Comparison of ENCODE assay signal across 22 mouse cellular contexts in genomic region chr5:26671478-26671877, GRCm38 (mm10).
DNase-seq lines count a peak whose midpoint lies in the region; TF ChIP-seq lines count a peak whose summit lies in the region.
"Had no signal": no experiment of that assay in that cellular context is flagged by ENCODE, and none has a peak within 500 bp of the region (broad histone marks: within the 10 kb centered on the region; RNA-seq: fewer than 3 reads in every experiment).

No protein-coding gene starts in this region.

- 74% methylated on average over 1 of the region's 1 CpGs for WGBS in midbrain, embryonic 10.5 days

- TF ChIP-seq EP300 in ES-Bruce4 (IDR thresholded peaks at IDR 0.05; ENCODE audit: insufficient read depth, low read depth, low read length), result 0 out of 2 replicates have a peak, but pooled peaks have one; percentile 13

- H3K27ac ChIP-seq in ES-Bruce4 (ENCODE audit: insufficient read depth, low read length) (no peak overlapping the region), ES-E14 (ENCODE audit: insufficient read depth, low read depth, low read length, poor library complexity, severe bottlenecking) (no peak overlapping the region)
- H3K27ac ChIP-seq in midbrain, embryonic 10.5 days (replicated peaks), result no peak overlapping the region
- H3K27ac ChIP-seq: embryonic facial prominence, embryonic 13.5 days; embryonic facial prominence, embryonic 15.5 days; forebrain, embryonic 10.5 days; forebrain, embryonic 12.5 days had no signal

- H3K36me3 ChIP-seq in ES-Bruce4 (ENCODE audit: control insufficient read depth, insufficient read depth, low read length, poor library complexity, severe bottlenecking) (no peaks in the 10 kb centered on the region), ES-E14 (ENCODE audit: control insufficient read depth, insufficient read depth, low read length, poor library complexity, severe bottlenecking) (no peaks in the 10 kb centered on the region)
- no peaks in the 10 kb centered on the region for H3K36me3 ChIP-seq in midbrain, embryonic 10.5 days
- H3K36me3 ChIP-seq: embryonic facial prominence, embryonic 13.5 days; embryonic facial prominence, embryonic 15.5 days; forebrain, embryonic 10.5 days; forebrain, embryonic 12.5 days had no signal

- TF ChIP-seq CTCF in ES-Bruce4 (IDR thresholded peaks at IDR 0.05; ENCODE audit: low read depth, low read length), result no peak

- H3K4me3 ChIP-seq in ES-Bruce4 (ENCODE audit: low read depth, low read length) (no peak overlapping the region), ES-E14 (ENCODE audit: insufficient read depth in 1 of 2, low read depth in 1 of 2, low read length in 2 of 2, poor library complexity in 1 of 2, severe bottlenecking in 1 of 2) (no peak overlapping the region)
- no peak overlapping the region for H3K4me3 ChIP-seq in midbrain, embryonic 10.5 days
- H3K4me3 ChIP-seq: embryonic facial prominence, embryonic 13.5 days; embryonic facial prominence, embryonic 15.5 days; erythroblast, embryonic 14.5 days; forebrain, embryonic 10.5 days; forebrain, embryonic 12.5 days had no signal

- no peak for DNase-seq in ES-E14 (ENCODE audit: low read depth, low spot score)
- DNase-seq in ZHBTc4 (ENCODE audit: low read depth, low spot score), result peak; percentile 41
- no peak for DNase-seq in midbrain, embryonic 10.5 days (ENCODE audit: low spot score)
- DNase-seq in ovary, postnatal 36 days (ENCODE audit: low spot score), result no peak
- DNase-seq: adrenal gland, adult 2 months; adrenal gland, postnatal 10 days; adrenal gland, postnatal 25 days; B cell, adult 2 months; cerebellum, adult 11 months; cerebellum, adult 18-20 months; cerebellum, adult 8-10 months; cerebellum, adult 9-11 months; cerebellum, postnatal 14 days; cerebellum, postnatal 36 days; embryo, embryonic 11 days had no signal

- H3K9ac ChIP-seq in ES-Bruce4 (ENCODE audit: low read depth, poor library complexity, severe bottlenecking) (no peak overlapping the region), ES-E14 (ENCODE audit: insufficient read depth, low read depth, low read length, poor library complexity, severe bottlenecking) (no peak overlapping the region)
- H3K9ac ChIP-seq: embryonic facial prominence, embryonic 13.5 days; embryonic facial prominence, embryonic 15.5 days; forebrain, embryonic 12.5 days had no signal

- in situ Hi-C loops in ES-E14 (cut with MboI; ENCODE audit: low sequenced_read_pairs in 2 of 2, unreplicated experiment in 2 of 2), result no loop called here

- no peaks in the 10 kb centered on the region for H3K4me1 ChIP-seq in ES-Bruce4 (ENCODE audit: control insufficient read depth, insufficient read depth, low read length)
- H3K4me1 ChIP-seq in ES-E14 (ENCODE audit: control insufficient read depth in 2 of 2, insufficient read depth in 2 of 2, low read length in 2 of 2, poor library complexity in 1 of 2), result peaks cover 0 to 1% of the 10 kb centered on the region in 2 experiments; a peak in 1 of 4 replicates
- no peaks in the 10 kb centered on the region for H3K4me1 ChIP-seq in midbrain, embryonic 10.5 days
- H3K4me1 ChIP-seq: embryonic facial prominence, embryonic 13.5 days; embryonic facial prominence, embryonic 15.5 days; forebrain, embryonic 10.5 days; forebrain, embryonic 12.5 days had no signal

- H3K27me3 ChIP-seq in ES-Bruce4 (ENCODE audit: control insufficient read depth, insufficient read depth, low read length, poor library complexity, severe bottlenecking), result no peaks in the 10 kb centered on the region
- H3K27me3 ChIP-seq in midbrain, embryonic 10.5 days (ENCODE audit: low read depth, poor library complexity, severe bottlenecking), result no peaks in the 10 kb centered on the region
- H3K27me3 ChIP-seq: CH12.LX; embryonic facial prominence, embryonic 13.5 days; embryonic facial prominence, embryonic 15.5 days; forebrain, embryonic 12.5 days had no signal

- H3K9me3 ChIP-seq in ES-Bruce4 (replicated peaks; ENCODE audit: control insufficient read depth, insufficient read depth, low read length, poor library complexity, severe bottlenecking), result no peaks in the 10 kb centered on the region
- no peaks in the 10 kb centered on the region for H3K9me3 ChIP-seq in ES-E14 (ENCODE audit: control insufficient read depth, insufficient read depth, low read depth, low read length)
- no peaks in the 10 kb centered on the region for H3K9me3 ChIP-seq in midbrain, embryonic 10.5 days (replicated peaks)
- H3K9me3 ChIP-seq: embryonic facial prominence, embryonic 13.5 days; embryonic facial prominence, embryonic 15.5 days; forebrain, embryonic 10.5 days; forebrain, embryonic 12.5 days had no signal

- no peak for TF ChIP-seq POLR2A in ES-Bruce4 (IDR thresholded peaks at IDR 0.05; ENCODE audit: insufficient read depth, low read length)

TF ChIP-seq in ES-E14, 5 proteins besides CTCF, POLR2A, EP300 and RAD21:
- TF ChIP-seq ZC3H11A (IDR thresholded peaks at IDR 0.05; ENCODE audit: borderline replicate concordance, low read depth, low read length), result no peak
- TF ChIP-seq MAFK (IDR thresholded peaks at IDR 0.05; ENCODE audit: insufficient read depth, low read depth, low read length), result peak; percentile 68
